Mouse (Mus musculus): ENCODE results near the gene Shb. TPM values are rescaled to one million over a fixed set of nuclear protein-coding genes. Genes with fewer than 3 reads are reported as not detected.

Shb gene
- polyA plus RNA-seq, 1 experiment from 2014 or later = 4.9 TPM

- H3K9ac ChIP-seq = no peak overlapping the region
- H3K4me3 ChIP-seq (replicated peaks) = no peak overlapping the region
- no peak overlapping the region for H3K4me2 ChIP-seq
- H3K9me3 ChIP-seq (replicated peaks) = no peaks in the 10 kb centered on the region
- no peak for ATAC-seq (replicated peaks; ENCODE audit: low FRiP score)
- WGBS = 19% methylated on average over 5 of the region's 5 CpGs
- peaks cover 56% of the 10 kb centered on the region for H3K4me1 ChIP-seq
- peaks cover 24% of the 10 kb centered on the region for H3K36me3 ChIP-seq
- H3K27me3 ChIP-seq = no peaks in the 10 kb centered on the region
- no peak overlapping the region for H3K27ac ChIP-seq
Observed at GRCm38 (mm10) chr4:45439281-45439680, 93.0 kb downstream of the Shb start.

- 36% methylated on average over 3 of the region's 3 CpGs for WGBS
- peaks cover 72% of the 10 kb centered on the region for H3K4me1 ChIP-seq
- peak overlapping the region; percentile 68 for H3K27ac ChIP-seq
- no peaks in the 10 kb centered on the region for H3K9me3 ChIP-seq (replicated peaks)
- 0 out of 2 replicates have a peak, but pooled peaks have one; percentile 1 for ATAC-seq (replicated peaks; ENCODE audit: low FRiP score)
- no peak overlapping the region for H3K9ac ChIP-seq
- H3K27me3 ChIP-seq = no peaks in the 10 kb centered on the region
- peaks cover 9% of the 10 kb centered on the region; the same call in 1 of the 2 replicates for H3K36me3 ChIP-seq
- no peak overlapping the region for H3K4me3 ChIP-seq (replicated peaks)
- H3K4me2 ChIP-seq = no peak overlapping the region
Observed at GRCm38 (mm10) chr4:45437010-45437409, 95.3 kb downstream of the Shb start.

DNA sequence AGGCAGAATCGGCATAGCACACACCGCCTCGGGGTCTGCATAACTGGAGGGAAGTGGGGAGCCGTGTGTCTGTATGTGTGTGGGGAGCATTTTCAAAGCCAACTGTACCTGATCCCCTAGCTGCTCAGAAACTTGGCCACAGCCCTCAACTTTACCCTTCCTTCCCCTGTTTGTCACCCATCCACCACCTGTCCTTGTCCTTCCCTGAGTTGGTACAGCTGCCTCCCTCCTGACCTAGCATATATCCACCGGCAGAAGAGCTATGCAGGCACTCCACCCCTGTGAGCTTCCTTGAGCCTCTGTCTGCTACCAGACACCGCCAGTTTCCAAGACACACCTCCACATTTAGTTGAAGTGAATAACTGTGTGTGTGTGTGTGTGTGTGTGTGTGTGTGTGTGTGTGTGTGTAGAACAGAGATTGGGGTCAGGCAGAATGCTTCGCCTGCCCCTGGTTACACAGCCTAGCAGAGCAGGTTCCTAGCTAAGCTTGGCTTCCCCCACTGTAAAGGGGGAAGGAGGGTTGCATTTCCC lies 95.8 kb downstream of the Shb start:
- Histone ChIP-seq H3K4me2 (no peak overlapping the region), H3K4me3 (replicated peaks) (no peak overlapping the region), H3K4me1 (peaks cover 72% of the 10 kb centered on the region), H3K36me3 (peaks cover 9% of the 10 kb centered on the region; the same call in 1 of the 2 replicates), H3K9ac (no peak overlapping the region; the same call in 1 of the 2 replicates), H3K27me3 (no peaks in the 10 kb centered on the region), H3K9me3 (replicated peaks) (no peaks in the 10 kb centered on the region), H3K27ac (peak overlapping the region; percentile 68)
- 39% methylated on average over 7 of the region's 7 CpGs for WGBS
- peak; percentile 53 for ATAC-seq (replicated peaks; ENCODE audit: low FRiP score)

DNA sequence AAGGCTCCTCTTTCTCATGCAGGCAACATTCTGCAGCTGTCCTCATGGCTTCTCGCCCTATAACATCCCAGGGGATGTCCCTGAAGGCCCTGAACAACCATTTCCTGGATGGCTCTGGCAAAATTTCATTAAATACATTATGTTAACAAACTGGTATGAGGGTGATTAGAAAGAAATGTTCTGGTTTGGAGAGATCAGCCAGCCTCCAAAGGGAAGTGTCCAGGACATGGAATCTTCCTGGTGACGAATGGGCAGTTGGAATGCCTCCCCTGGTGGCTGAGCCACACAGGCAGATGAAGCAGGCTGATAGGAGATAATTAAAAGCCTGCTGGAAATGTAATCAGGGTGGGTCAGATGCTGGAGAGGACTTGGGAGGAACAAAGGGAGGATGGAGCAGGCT lies 96.4 kb downstream of the Shb start:
- 41% methylated on average over 2 of the region's 2 CpGs for WGBS
- no peaks in the 10 kb centered on the region for H3K9me3 ChIP-seq (replicated peaks)
- H3K4me1 ChIP-seq = peaks cover 72% of the 10 kb centered on the region
- no peak overlapping the region for H3K4me3 ChIP-seq (replicated peaks)
- peaks cover 9% of the 10 kb centered on the region; the same call in 1 of the 2 replicates for H3K36me3 ChIP-seq
- peak; percentile 33; the same call in 1 of the 2 replicates for ATAC-seq (replicated peaks; ENCODE audit: low FRiP score)
- no peaks in the 10 kb centered on the region for H3K27me3 ChIP-seq
- no peak overlapping the region for H3K4me2 ChIP-seq
- H3K27ac ChIP-seq = peak overlapping the region; percentile 68
- no peak overlapping the region; the same call in 1 of the 2 replicates for H3K9ac ChIP-seq

DNA sequence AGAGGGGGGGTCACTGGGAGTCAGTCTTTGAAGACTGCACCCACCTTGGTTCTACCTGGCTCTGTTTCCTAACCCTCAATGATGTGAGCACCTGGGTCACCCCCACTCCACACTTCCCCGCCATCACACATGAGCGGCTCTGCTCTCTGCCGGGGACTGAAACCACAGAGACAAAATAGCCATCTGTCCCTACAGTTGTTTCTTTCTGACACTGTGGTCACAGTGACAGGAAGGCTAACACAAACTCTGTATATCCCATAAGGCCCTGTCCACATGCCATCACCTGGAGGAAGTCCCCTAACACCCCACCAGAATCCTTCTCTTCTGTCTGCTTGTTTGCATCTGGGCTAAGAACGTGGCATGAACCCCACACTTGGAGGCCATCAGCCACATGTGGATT lies 97.6 kb downstream of the Shb start:
- 54% methylated on average over 4 of the region's 4 CpGs for WGBS
- Histone ChIP-seq H3K4me2 (no peak overlapping the region), H3K4me1 (peaks cover 68% of the 10 kb centered on the region), H3K9ac (no peak overlapping the region), H3K27ac (peak overlapping the region; percentile 68), H3K4me3 (replicated peaks) (no peak overlapping the region), H3K9me3 (replicated peaks) (no peaks in the 10 kb centered on the region), H3K27me3 (no peaks in the 10 kb centered on the region), H3K36me3 (0 out of 2 replicates have a peak, but pooled peaks cover under 1% of the 10 kb centered on the region)
- ATAC-seq (replicated peaks; ENCODE audit: low FRiP score) = no peak

DNA sequence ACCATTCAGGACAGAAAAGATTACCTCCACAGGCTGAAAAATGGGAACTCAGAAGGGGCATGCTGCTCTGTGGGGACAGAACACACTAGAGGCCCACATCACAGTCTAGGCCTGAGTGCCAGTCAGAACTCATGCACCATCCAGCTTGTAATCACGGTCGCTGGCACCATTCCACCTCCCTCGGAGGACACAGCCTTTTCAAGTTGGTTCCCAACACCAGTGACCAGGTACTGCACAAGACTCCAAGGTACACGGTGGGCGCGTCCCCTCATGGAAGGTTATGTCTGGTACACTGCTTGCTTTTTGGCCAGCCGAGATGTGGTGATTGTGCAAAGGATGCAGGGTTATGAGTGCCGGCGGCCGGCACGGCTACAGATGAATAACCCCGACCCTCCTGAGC lies 98.2 kb downstream of the Shb start:
- Histone ChIP-seq H3K27me3 (no peaks in the 10 kb centered on the region), H3K9me3 (replicated peaks) (no peaks in the 10 kb centered on the region), H3K4me3 (replicated peaks) (no peak overlapping the region), H3K4me2 (no peak overlapping the region), H3K27ac (peak overlapping the region; percentile 68), H3K9ac (no peak overlapping the region), H3K4me1 (peaks cover 62% of the 10 kb centered on the region), H3K36me3 (no peaks in the 10 kb centered on the region)
- no peak for ATAC-seq (replicated peaks; ENCODE audit: low FRiP score)
- 65% methylated on average over 12 of the region's 12 CpGs for WGBS

GRCm38 (mm10) chr4:45431806-45432205 lies 100.5 kb downstream of the Shb start:
- 86% methylated on average over 3 of the region's 3 CpGs for WGBS
- no peak overlapping the region for H3K4me3 ChIP-seq (replicated peaks)
- no peaks in the 10 kb centered on the region for H3K36me3 ChIP-seq
- no peaks in the 10 kb centered on the region for H3K27me3 ChIP-seq
- no peaks in the 10 kb centered on the region for H3K9me3 ChIP-seq (replicated peaks)
- H3K4me2 ChIP-seq = no peak overlapping the region
- H3K27ac ChIP-seq = no peak overlapping the region
- ATAC-seq (replicated peaks; ENCODE audit: low FRiP score) = no peak
- no peak overlapping the region for H3K9ac ChIP-seq
- peaks cover 41% of the 10 kb centered on the region for H3K4me1 ChIP-seq

- no peaks in the 10 kb centered on the region for H3K36me3 ChIP-seq
- no peak overlapping the region for H3K9ac ChIP-seq
- no peak overlapping the region for H3K4me2 ChIP-seq
- no peak for ATAC-seq (replicated peaks; ENCODE audit: low FRiP score)
- no peaks in the 10 kb centered on the region for H3K9me3 ChIP-seq (replicated peaks)
- no peaks in the 10 kb centered on the region for H3K27me3 ChIP-seq
- peaks cover 36% of the 10 kb centered on the region for H3K4me1 ChIP-seq
- 81% methylated on average over 3 of the region's 3 CpGs for WGBS
- H3K27ac ChIP-seq = no peak overlapping the region
- no peak overlapping the region for H3K4me3 ChIP-seq (replicated peaks)
Observed at GRCm38 (mm10) chr4:45431316-45431715, 101.0 kb downstream of the Shb start.

GRCm38 (mm10) chr4:45429451-45429850 lies 102.8 kb downstream of the Shb start:
- no peak overlapping the region for H3K4me3 ChIP-seq (replicated peaks)
- ATAC-seq (replicated peaks; ENCODE audit: low FRiP score) = no peak
- 79% methylated on average over 7 of the region's 7 CpGs for WGBS
- H3K4me1 ChIP-seq = peaks cover 21% of the 10 kb centered on the region
- no peaks in the 10 kb centered on the region for H3K27me3 ChIP-seq
- no peaks in the 10 kb centered on the region for H3K36me3 ChIP-seq
- H3K9ac ChIP-seq = no peak overlapping the region
- no peaks in the 10 kb centered on the region for H3K9me3 ChIP-seq (replicated peaks)
- no peak overlapping the region for H3K4me2 ChIP-seq
- H3K27ac ChIP-seq = no peak overlapping the region

DNA sequence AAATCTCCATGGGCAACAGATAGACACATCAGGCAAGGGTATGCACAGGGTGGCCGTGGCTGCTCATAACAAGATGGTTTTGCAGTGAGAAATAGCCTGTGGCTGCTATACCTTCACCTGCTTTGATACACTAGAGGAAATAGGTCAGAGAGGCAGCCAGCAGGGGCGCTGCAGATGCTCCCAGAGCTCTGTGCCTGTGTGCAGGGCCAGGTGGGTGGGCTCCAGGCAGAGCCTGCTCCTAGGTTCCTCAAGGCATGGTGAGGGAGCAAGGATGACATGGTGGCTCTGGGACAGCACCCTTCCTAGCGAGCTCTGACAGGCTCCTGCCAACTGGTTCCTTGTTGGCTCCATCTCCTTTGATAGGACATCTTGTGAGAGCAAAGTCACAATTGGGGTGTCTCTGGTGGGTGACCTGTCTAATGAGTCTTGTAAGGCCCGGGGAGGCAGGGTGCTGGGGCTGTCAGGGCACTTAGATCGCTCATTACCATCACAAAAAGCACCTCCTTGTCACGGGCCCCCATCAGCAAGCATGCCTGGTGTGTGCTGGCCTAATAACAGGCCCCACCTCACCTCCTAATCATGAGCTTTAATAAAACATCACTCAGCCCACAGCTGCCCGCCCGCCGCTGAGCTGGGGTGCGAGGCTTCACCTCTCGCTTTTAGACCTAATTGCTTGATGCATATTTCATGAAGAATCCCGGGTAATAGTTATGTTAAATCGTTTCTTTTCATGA lies 105.4 kb downstream of the Shb start:
- Histone ChIP-seq H3K9me3 (replicated peaks) (no peaks in the 10 kb centered on the region), H3K4me1 (peaks cover 16% of the 10 kb centered on the region), H3K27ac (no peak overlapping the region), H3K4me3 (replicated peaks) (no peak overlapping the region), H3K36me3 (no peaks in the 10 kb centered on the region), H3K9ac (no peak overlapping the region), H3K4me2 (no peak overlapping the region), H3K27me3 (no peaks in the 10 kb centered on the region)
- no peak for ATAC-seq (replicated peaks; ENCODE audit: low FRiP score)
- WGBS = 69% methylated on average over 13 of the region's 13 CpGs

- no peak for ATAC-seq (replicated peaks; ENCODE audit: low FRiP score)
- 36% methylated on average over 8 of the region's 8 CpGs for WGBS
- H3K4me3 ChIP-seq (replicated peaks) = no peak overlapping the region
- no peaks in the 10 kb centered on the region for H3K36me3 ChIP-seq
- H3K4me1 ChIP-seq = peaks cover 37% of the 10 kb centered on the region
- no peak overlapping the region for H3K4me2 ChIP-seq
- no peak overlapping the region for H3K9ac ChIP-seq
- no peaks in the 10 kb centered on the region for H3K27me3 ChIP-seq
- no peaks in the 10 kb centered on the region for H3K9me3 ChIP-seq (replicated peaks)
- no peak overlapping the region for H3K27ac ChIP-seq
Observed at GRCm38 (mm10) chr4:45423406-45423805, 108.9 kb downstream of the Shb start.

- peaks cover 43% of the 10 kb centered on the region for H3K4me1 ChIP-seq
- H3K27ac ChIP-seq = 0 out of 2 replicates have a peak overlapping the region, but pooled peaks have one; percentile 73
- no peak for ATAC-seq (replicated peaks; ENCODE audit: low FRiP score)
- no peaks in the 10 kb centered on the region for H3K27me3 ChIP-seq
- no peak overlapping the region for H3K9ac ChIP-seq
- no peaks in the 10 kb centered on the region for H3K9me3 ChIP-seq (replicated peaks)
- WGBS = 85% methylated on average over 10 of the region's 10 CpGs
- no peak overlapping the region for H3K4me2 ChIP-seq
- no peaks in the 10 kb centered on the region for H3K36me3 ChIP-seq
- no peak overlapping the region for H3K4me3 ChIP-seq (replicated peaks)
Observed at GRCm38 (mm10) chr4:45422640-45423039, 109.6 kb downstream of the Shb start.
